In genomic region chrX:161716503-161716864, GRCm38 (mm10) we compare ENCODE assay signal across 8 mouse cellular contexts. TPM values are rescaled to one million over a fixed set of nuclear protein-coding genes. Genes with fewer than 3 reads are reported as not detected.
A peak's percentile ranks its signal among the peaks of the same experiment; 100 is the strongest.
DNase-seq lines count a peak whose midpoint lies in the region; ATAC-seq and TF ChIP-seq lines count a peak whose summit lies in the region.

No protein-coding gene starts in this region.

- peak overlapping the region; percentile 78 for H3K4me2 ChIP-seq in heart, embryonic 11.5 days
- H3K4me2 ChIP-seq in forebrain, postnatal 0 days (ENCODE audit: low read depth): peak overlapping the region; percentile 62
- H3K4me2 ChIP-seq in liver, embryonic 15.5 days: peak overlapping the region; percentile 59

- no peaks in the 10 kb centered on the region for H3K9me3 ChIP-seq in heart, embryonic 11.5 days (replicated peaks; ENCODE audit: control insufficient read depth, low read length)
- no peaks in the 10 kb centered on the region for H3K9me3 ChIP-seq in ES-Bruce4 (replicated peaks; ENCODE audit: control insufficient read depth, insufficient read depth, low read length, poor library complexity, severe bottlenecking)
- no peaks in the 10 kb centered on the region for H3K9me3 ChIP-seq in forebrain, postnatal 0 days (ENCODE audit: low read length)
- no peaks in the 10 kb centered on the region for H3K9me3 ChIP-seq in liver, embryonic 15.5 days (replicated peaks)

- no peak overlapping the region for H3K9ac ChIP-seq in heart, embryonic 11.5 days (ENCODE audit: low read depth, low read length)
- no peak overlapping the region for H3K9ac ChIP-seq in ES-Bruce4 (ENCODE audit: low read depth, poor library complexity, severe bottlenecking)
- H3K9ac ChIP-seq in forebrain, postnatal 0 days: peak overlapping the region; percentile 65
- no peak overlapping the region for H3K9ac ChIP-seq in liver, embryonic 15.5 days

- TF ChIP-seq CTCF in ES-Bruce4 (IDR thresholded peaks at IDR 0.05; ENCODE audit: low read depth, low read length): no peak
- no peak for TF ChIP-seq CTCF in forebrain, postnatal 0 days (IDR thresholded peaks at IDR 0.05; ENCODE audit: low read depth)

- peak overlapping the region; percentile 58 for H3K4me3 ChIP-seq in heart, embryonic 11.5 days (ENCODE audit: low read depth, low read length)
- peak overlapping the region; percentile 83; the same call in 1 of the 2 replicates for H3K4me3 ChIP-seq in ES-Bruce4 (ENCODE audit: low read depth, low read length)
- H3K4me3 ChIP-seq in forebrain, postnatal 0 days (ENCODE audit: low read depth, low read length): peak overlapping the region; percentile 56
- peak overlapping the region; percentile 42 for H3K4me3 ChIP-seq in liver, embryonic 15.5 days (replicated peaks)

- peaks cover 28% of the 10 kb centered on the region for H3K27me3 ChIP-seq in heart, embryonic 11.5 days (ENCODE audit: control insufficient read depth, insufficient read depth, low read length)
- H3K27me3 ChIP-seq in ES-Bruce4 (ENCODE audit: control insufficient read depth, insufficient read depth, low read length, poor library complexity, severe bottlenecking): peaks cover 3% of the 10 kb centered on the region; the same call in 1 of the 2 replicates
- no peaks in the 10 kb centered on the region; the same call in 1 of the 2 replicates for H3K27me3 ChIP-seq in forebrain, postnatal 0 days (ENCODE audit: insufficient read depth, low read length)
- peaks cover 38% of the 10 kb centered on the region for H3K27me3 ChIP-seq in liver, embryonic 15.5 days

- no peak for TF ChIP-seq EP300 in ES-Bruce4 (IDR thresholded peaks at IDR 0.05; ENCODE audit: insufficient read depth, low read depth, low read length)

- ATAC-seq in heart, embryonic 11.5 days (replicated peaks; ENCODE audit: insufficient number of reproducible peaks, low FRiP score, low TSS enrichment): no peak
- peak; percentile 8; the same call in 1 of the 2 replicates for ATAC-seq in forebrain, postnatal 0 days
- no peak for ATAC-seq in liver, embryonic 15.5 days (ENCODE audit: insufficient read depth)

- TF ChIP-seq POLR2A in ES-Bruce4 (IDR thresholded peaks at IDR 0.05; ENCODE audit: insufficient read depth, low read length): no peak

- H3K36me3 ChIP-seq in heart, embryonic 11.5 days (ENCODE audit: control insufficient read depth, insufficient read depth, low read length): no peaks in the 10 kb centered on the region
- H3K36me3 ChIP-seq in ES-Bruce4 (ENCODE audit: control insufficient read depth, insufficient read depth, low read length, poor library complexity, severe bottlenecking): no peaks in the 10 kb centered on the region
- H3K36me3 ChIP-seq in forebrain, postnatal 0 days (ENCODE audit: insufficient read depth): no peaks in the 10 kb centered on the region
- H3K36me3 ChIP-seq in liver, embryonic 15.5 days (replicated peaks): no peaks in the 10 kb centered on the region

- intact Hi-C loops in heart, postnatal 10 days (cut with DNase I): no loop called here

- no peak for DNase-seq in heart, postnatal 10 days
- DNase-seq in forebrain, postnatal 0 days: no peak
- no peak for DNase-seq in B cell, adult 2 months
- DNase-seq in urinary bladder, postnatal 4 days (ENCODE audit: low spot score in 2 of 2): no peak
- DNase-seq in retina, postnatal 1 day: no peak

- 18% methylated on average over 9 of the region's 9 CpGs for WGBS in heart, embryonic 11.5 days (ENCODE audit: insufficient replicate concordance)
- WGBS in forebrain, postnatal 0 days: 21% methylated on average over 9 of the region's 9 CpGs
- 28% methylated on average over 9 of the region's 9 CpGs for WGBS in liver, embryonic 15.5 days (ENCODE audit: insufficient replicate concordance)

- no peak overlapping the region for H3K27ac ChIP-seq in heart, embryonic 11.5 days (ENCODE audit: low read depth, low read length)
- no peak overlapping the region for H3K27ac ChIP-seq in ES-Bruce4 (ENCODE audit: insufficient read depth, low read length)
- peak overlapping the region; percentile 85 for H3K27ac ChIP-seq in forebrain, postnatal 0 days (ENCODE audit: low read depth, low read length)
- no peak overlapping the region for H3K27ac ChIP-seq in liver, embryonic 15.5 days (replicated peaks)

- H3K4me1 ChIP-seq in heart, embryonic 11.5 days (ENCODE audit: control insufficient read depth, insufficient read depth, low read length): no peaks in the 10 kb centered on the region
- H3K4me1 ChIP-seq in ES-Bruce4 (ENCODE audit: control insufficient read depth, insufficient read depth, low read length): no peaks in the 10 kb centered on the region
- H3K4me1 ChIP-seq in forebrain, postnatal 0 days (ENCODE audit: insufficient read depth): no peaks in the 10 kb centered on the region
- H3K4me1 ChIP-seq in liver, embryonic 15.5 days (replicated peaks): no peaks in the 10 kb centered on the region

RNA-seq across cellular contexts. Expression of gene Rai2, which starts 0.4 kb away (rescaled TPM):
- polyA plus RNA-seq in heart, embryonic 11.5 days (2014; fragmentation: Nextera tagmentation; extraction: Ambion mirVana): 3.2 and 4.5 TPM in 2 replicates
- total RNA-seq in heart, postnatal 10 days (2021): 10 to 100 TPM; 13.9 to 20.0 TPM
- polyA plus RNA-seq in ES-Bruce4 (2011; ENCODE audit: insufficient read depth, insufficient read length, low read depth, missing spikeins): 0.30 TPM in 1 of 2 replicates, not detected in the other
- 7.0 and 8.2 TPM in 2 replicates for total RNA-seq in forebrain, postnatal 0 days (2014; rRNA removed)
- polyA plus RNA-seq in forebrain, postnatal 0 days (2015; fragmentation: Nextera tagmentation; extraction: Ambion mirVana): 8.1 and 11.0 TPM in 2 replicates
- polyA plus RNA-seq in liver, embryonic 15.5 days (2015; fragmentation: Nextera tagmentation; extraction: Ambion mirVana): 0.51 and 0.58 TPM in 2 replicates
